Mouse (Mus musculus): ENCODE measurements around the gene Nol12. TPM values are rescaled to one million over a fixed set of nuclear protein-coding genes. Genes with fewer than 3 reads are reported as not detected.
A peak's percentile ranks its signal among the peaks of the same experiment; 100 is the strongest.

The Nol12 gene
- polyA plus RNA-seq, 1 experiment from 2014 or later: 55.7 TPM

GRCm38 (mm10) chr15:78919914-78920313 lies 14.8 kb upstream of the Nol12 start:
- 75% methylated on average over 12 of the region's 12 CpGs for WGBS

GRCm38 (mm10) chr15:78922700-78923099 lies 12.0 kb upstream of the Nol12 start:
- no peak overlapping the region for H3K27ac ChIP-seq
- H3K4me2 ChIP-seq (replicated peaks): no peak overlapping the region
- ATAC-seq (ENCODE audit: low FRiP score, low read depth): no peak
- peaks cover 36% of the 10 kb centered on the region for H3K4me1 ChIP-seq
- no peaks in the 10 kb centered on the region for H3K9me3 ChIP-seq
- no peak overlapping the region for H3K9ac ChIP-seq
- H3K27me3 ChIP-seq: no peaks in the 10 kb centered on the region
- H3K36me3 ChIP-seq: peaks cover 18% of the 10 kb centered on the region
- H3K4me3 ChIP-seq: no peak overlapping the region
- WGBS: 86% methylated on average over 7 of the region's 7 CpGs

More at GRCm38 (mm10) chr15:78919914-78920313, 14.8 kb upstream of the Nol12 start:
- peaks cover 31% of the 10 kb centered on the region for H3K4me1 ChIP-seq
- ATAC-seq (ENCODE audit: low FRiP score, low read depth): no peak
- no peak overlapping the region for H3K27ac ChIP-seq
- peaks cover 24% of the 10 kb centered on the region for H3K36me3 ChIP-seq
- H3K4me2 ChIP-seq (replicated peaks): no peak overlapping the region
- no peak overlapping the region for H3K9ac ChIP-seq
- no peak overlapping the region for H3K4me3 ChIP-seq
- no peaks in the 10 kb centered on the region for H3K9me3 ChIP-seq
- H3K27me3 ChIP-seq: no peaks in the 10 kb centered on the region

GRCm38 (mm10) chr15:78923585-78923984 lies 11.1 kb upstream of the Nol12 start:
- H3K4me3 ChIP-seq: no peak overlapping the region
- H3K9me3 ChIP-seq: no peaks in the 10 kb centered on the region
- peaks cover 40% of the 10 kb centered on the region for H3K4me1 ChIP-seq
- WGBS: 42% methylated on average over 6 of the region's 6 CpGs
- peaks cover 13% of the 10 kb centered on the region for H3K36me3 ChIP-seq
- H3K27ac ChIP-seq: no peak overlapping the region
- H3K27me3 ChIP-seq: no peaks in the 10 kb centered on the region
- H3K4me2 ChIP-seq (replicated peaks): no peak overlapping the region
- no peak overlapping the region for H3K9ac ChIP-seq
- ATAC-seq (ENCODE audit: low FRiP score, low read depth): no peak

GRCm38 (mm10) chr15:78925129-78925528 lies 9.6 kb upstream of the Nol12 start:
- H3K36me3 ChIP-seq: peaks cover 11% of the 10 kb centered on the region
- H3K4me1 ChIP-seq: peaks cover 47% of the 10 kb centered on the region
- no peak overlapping the region for H3K4me3 ChIP-seq
- WGBS: 47% methylated on average over 8 of the region's 8 CpGs
- H3K9me3 ChIP-seq: no peaks in the 10 kb centered on the region
- peak overlapping the region; percentile 72 for H3K9ac ChIP-seq
- peak overlapping the region; percentile 99 for H3K27ac ChIP-seq
- peak overlapping the region; percentile 95; the same call in 1 of the 2 replicates for H3K4me2 ChIP-seq (replicated peaks)
- ATAC-seq (ENCODE audit: low FRiP score, low read depth): no peak
- no peaks in the 10 kb centered on the region for H3K27me3 ChIP-seq

- Histone ChIP-seq H3K9ac (peak within 1 kb of the TSS; percentile 77), H3K27me3 (no peaks in the 10 kb centered on the region), H3K4me2 (replicated peaks) (peak within 1 kb of the TSS; percentile 95), H3K36me3 (peaks cover 20% of the 10 kb centered on the region), H3K9me3 (no peaks in the 10 kb centered on the region), H3K4me1 (peaks cover 47% of the 10 kb centered on the region), H3K27ac (peak within 1 kb of the TSS; percentile 99), H3K4me3 (peak within 1 kb of the TSS; percentile 62)
- ATAC-seq (ENCODE audit: low FRiP score, low read depth): peak; percentile 91
- 3% methylated on average over 20 of the region's 20 CpGs for WGBS
Observed at GRCm38 (mm10) chr15:78926021-78926919, 8.5 kb upstream of the Nol12 start, which contains the start of gene Lgals1. Gene Lgals1 (plus strand): TSS chr15:78926725.

- peaks cover 20% of the 10 kb centered on the region for H3K36me3 ChIP-seq
- no peak for ATAC-seq (ENCODE audit: low FRiP score, low read depth)
- peak overlapping the region; percentile 95 for H3K4me2 ChIP-seq (replicated peaks)
- no peaks in the 10 kb centered on the region for H3K27me3 ChIP-seq
- peak overlapping the region; percentile 77 for H3K9ac ChIP-seq
- peak overlapping the region; percentile 62 for H3K4me3 ChIP-seq
- H3K4me1 ChIP-seq: peaks cover 47% of the 10 kb centered on the region
- WGBS: 12% methylated on average over 15 of the region's 15 CpGs
- H3K9me3 ChIP-seq: no peaks in the 10 kb centered on the region
- peak overlapping the region; percentile 99 for H3K27ac ChIP-seq
Observed at GRCm38 (mm10) chr15:78927021-78927787, 7.5 kb upstream of the Nol12 start.

- Histone ChIP-seq H3K36me3 (peaks cover 20% of the 10 kb centered on the region), H3K27ac (peak overlapping the region; percentile 99), H3K9me3 (no peaks in the 10 kb centered on the region), H3K4me1 (peaks cover 47% of the 10 kb centered on the region), H3K9ac (peak overlapping the region; percentile 77), H3K4me3 (peak overlapping the region; percentile 62), H3K4me2 (replicated peaks) (peak overlapping the region; percentile 95), H3K27me3 (no peaks in the 10 kb centered on the region)
- WGBS: under 1% methylated on average over 34 of the region's 35 CpGs
- ATAC-seq (ENCODE audit: low FRiP score, low read depth): peak; percentile 71
Observed at GRCm38 (mm10) chr15:78927788-78928457, 6.8 kb upstream of the Nol12 start.

GRCm38 (mm10) chr15:78928539-78928938 lies 6.2 kb upstream of the Nol12 start:
- ATAC-seq (ENCODE audit: low FRiP score, low read depth): no peak
- H3K4me2 ChIP-seq (replicated peaks): peak overlapping the region; percentile 95
- H3K9me3 ChIP-seq: no peaks in the 10 kb centered on the region
- peaks cover 20% of the 10 kb centered on the region for H3K36me3 ChIP-seq
- peaks cover 42% of the 10 kb centered on the region for H3K4me1 ChIP-seq
- WGBS: 44% methylated on average over 8 of the region's 8 CpGs
- peak overlapping the region; percentile 99 for H3K27ac ChIP-seq
- peak overlapping the region; percentile 55 for H3K9ac ChIP-seq
- H3K27me3 ChIP-seq: no peaks in the 10 kb centered on the region
- peak overlapping the region; percentile 62 for H3K4me3 ChIP-seq

- Histone ChIP-seq H3K4me2 (replicated peaks) (no peak overlapping the region), H3K4me3 (no peak overlapping the region), H3K27me3 (no peaks in the 10 kb centered on the region), H3K9me3 (no peaks in the 10 kb centered on the region), H3K9ac (no peak overlapping the region), H3K36me3 (peaks cover 20% of the 10 kb centered on the region), H3K27ac (no peak overlapping the region), H3K4me1 (peaks cover 36% of the 10 kb centered on the region)
- no peak for ATAC-seq (ENCODE audit: low FRiP score, low read depth)
- 95% methylated on average over 6 of the region's 6 CpGs for WGBS
Observed at GRCm38 (mm10) chr15:78930192-78930706, 4.5 kb upstream of the Nol12 start.

- no peak overlapping the region for H3K9ac ChIP-seq
- no peaks in the 10 kb centered on the region for H3K27me3 ChIP-seq
- H3K4me1 ChIP-seq: peaks cover 35% of the 10 kb centered on the region
- H3K9me3 ChIP-seq: no peaks in the 10 kb centered on the region
- H3K27ac ChIP-seq: peak overlapping the region; percentile 48; the same call in 1 of the 2 replicates
- peaks cover 20% of the 10 kb centered on the region for H3K36me3 ChIP-seq
- 82% methylated on average over 7 of the region's 7 CpGs for WGBS
- no peak overlapping the region for H3K4me2 ChIP-seq (replicated peaks)
- H3K4me3 ChIP-seq: no peak overlapping the region
- ATAC-seq (ENCODE audit: low FRiP score, low read depth): no peak
Observed at GRCm38 (mm10) chr15:78930801-78931426, 3.8 kb upstream of the Nol12 start.

- no peak for ATAC-seq (ENCODE audit: low FRiP score, low read depth)
- H3K4me1 ChIP-seq: peaks cover 36% of the 10 kb centered on the region
- H3K9ac ChIP-seq: no peak overlapping the region
- WGBS: 28% methylated on average over 3 of the region's 3 CpGs
- H3K9me3 ChIP-seq: no peaks in the 10 kb centered on the region
- H3K4me2 ChIP-seq (replicated peaks): no peak overlapping the region
- peaks cover 22% of the 10 kb centered on the region for H3K36me3 ChIP-seq
- H3K27me3 ChIP-seq: no peaks in the 10 kb centered on the region
- H3K27ac ChIP-seq: no peak overlapping the region; the same call in 1 of the 2 replicates
- H3K4me3 ChIP-seq: no peak overlapping the region
Observed at GRCm38 (mm10) chr15:78931577-78931976, 3.2 kb upstream of the Nol12 start.
